Mouse (Mus musculus): ENCODE data around the gene Rrad. TPM values are rescaled to one million over a fixed set of nuclear protein-coding genes. Genes with fewer than 3 reads are reported as not detected.

The Rrad gene
- total and polyA plus RNA-seq, 3 experiments, result 3.3 to 14.4 (median 4.1) TPM

DNA sequence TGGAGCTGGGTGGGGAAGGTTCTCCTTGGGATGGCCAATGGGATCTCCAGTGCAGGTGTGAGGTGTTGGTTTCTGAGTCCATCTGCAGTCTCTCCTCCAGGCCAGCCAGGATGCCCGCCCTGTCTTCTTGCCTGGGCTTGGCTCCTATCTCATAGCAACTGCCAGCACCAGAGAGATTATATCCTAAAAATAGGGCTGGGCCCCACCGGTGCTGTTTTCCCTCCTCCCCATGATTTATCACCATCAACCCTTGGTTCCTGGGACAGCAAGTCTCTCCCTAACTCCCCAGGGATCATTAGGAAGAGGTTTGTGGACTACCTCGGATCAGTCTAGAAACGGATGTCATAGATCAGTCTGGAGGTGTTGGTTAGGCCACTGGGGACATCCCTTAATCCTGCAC lies 18.0 kb downstream of the Rrad start:
- no peak for DNase-seq

- no peak for DNase-seq
Observed at GRCm38 (mm10) chr8:104611613-104612012, 19.5 kb downstream of the Rrad start.

DNA sequence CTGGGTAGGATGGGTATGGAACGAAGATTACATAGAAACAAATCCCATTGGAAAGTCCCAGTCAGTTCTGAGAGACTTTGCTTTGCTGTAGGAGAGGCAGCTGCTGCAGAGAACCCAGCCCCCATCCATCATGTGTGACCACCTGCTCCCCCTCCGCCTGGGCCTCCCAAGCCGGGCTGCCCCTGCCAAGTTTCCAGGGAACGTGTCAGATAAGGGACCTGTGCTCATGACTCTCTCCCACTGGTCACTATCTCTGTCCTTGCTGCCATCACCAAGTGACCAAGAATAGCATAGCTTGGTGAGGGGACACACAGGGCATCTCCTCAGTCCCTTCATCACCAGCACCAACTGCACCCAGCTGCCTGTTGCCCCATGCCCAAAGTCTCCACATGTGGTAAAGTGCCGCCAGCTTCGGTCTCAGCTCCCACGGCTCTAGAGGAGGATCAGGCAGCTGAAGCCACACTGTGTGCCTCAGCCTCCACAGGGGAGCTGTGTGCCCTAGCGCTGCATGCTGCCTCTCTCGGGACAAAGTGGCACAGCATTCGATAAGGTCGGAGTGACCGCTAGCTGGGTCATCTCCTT lies 20.9 kb downstream of the Rrad start:
- DNase-seq, result no peak

- no peak for DNase-seq
Observed at GRCm38 (mm10) chr8:104609222-104609621, 21.9 kb downstream of the Rrad start.

DNA sequence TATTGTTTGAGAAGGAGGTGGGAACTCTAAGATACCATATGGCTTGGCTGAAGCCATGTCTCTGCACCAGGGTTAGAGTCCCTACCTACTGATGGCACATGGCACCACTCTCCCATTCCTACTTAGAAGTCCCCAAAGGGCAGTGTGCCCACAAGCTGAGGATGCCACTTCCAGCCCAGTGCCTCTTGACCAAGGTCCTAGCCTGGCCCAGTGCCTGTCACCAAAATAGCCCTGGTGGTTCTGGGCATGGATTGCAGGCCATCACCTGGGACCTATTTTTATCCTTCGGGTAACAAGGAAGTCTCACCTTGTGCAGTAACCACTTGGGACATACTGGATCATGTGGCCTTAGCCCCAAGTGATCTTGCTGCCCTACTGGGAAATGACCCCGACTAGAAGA lies 23.2 kb downstream of the Rrad start:
- DNase-seq, result no peak

GRCm38 (mm10) chr8:104606329-104606728 lies 24.8 kb downstream of the Rrad start:
- no peak for DNase-seq

GRCm38 (mm10) chr8:104603245-104603593 lies 27.9 kb downstream of the Rrad start:
- DNase-seq, result no peak

- DNase-seq, result peak; percentile 88
Observed at GRCm38 (mm10) chr8:104602468-104603244, 28.5 kb downstream of the Rrad start.

DNA sequence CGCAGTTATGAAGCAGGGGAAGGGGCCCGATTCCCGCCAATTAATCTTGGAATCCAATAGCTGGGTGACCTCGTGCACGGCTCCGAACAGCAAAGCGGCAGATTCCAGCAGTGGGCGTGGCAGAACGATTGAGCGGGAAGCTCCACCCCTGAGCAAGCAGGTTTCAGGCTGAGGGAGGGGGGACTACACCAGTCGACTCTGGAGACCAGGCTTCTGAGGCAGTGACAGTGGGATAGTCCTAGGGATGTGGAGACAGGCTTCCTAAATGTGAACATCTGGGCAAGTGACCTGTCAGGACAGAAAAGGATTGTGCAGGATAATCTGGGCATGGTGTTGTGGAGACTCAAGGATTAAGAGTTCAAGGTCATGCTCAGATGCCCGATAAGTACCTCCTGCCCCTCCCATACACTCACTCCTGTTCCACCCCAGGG lies 29.2 kb downstream of the Rrad start:
- DNase-seq, result peak; percentile 40

GRCm38 (mm10) chr8:104601386-104601785 lies 29.7 kb downstream of the Rrad start:
- DNase-seq, result no peak

- DNase-seq, result peak; percentile 53
Observed at GRCm38 (mm10) chr8:104598496-104598895, 32.6 kb downstream of the Rrad start.

DNA sequence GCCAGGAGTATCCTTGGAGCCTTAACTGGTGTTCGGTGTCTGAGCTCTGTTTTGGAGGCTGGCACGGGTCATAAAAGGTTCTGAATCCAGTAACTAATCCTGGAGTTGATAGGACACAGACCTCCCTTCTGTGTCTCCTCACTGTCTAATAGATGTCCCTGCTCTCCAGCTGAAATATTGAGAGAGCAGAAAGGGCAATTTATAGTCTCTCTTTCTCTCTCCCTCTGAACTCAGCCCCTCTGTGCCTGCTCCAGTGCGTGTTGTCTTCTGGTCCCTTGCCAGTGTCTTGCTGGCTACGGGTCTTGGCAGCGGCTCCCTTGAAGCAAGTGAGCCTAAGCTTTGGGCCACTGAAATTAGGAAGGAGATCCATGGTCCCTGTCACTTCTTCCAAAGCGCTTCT lies 33.5 kb downstream of the Rrad start:
- DNase-seq, result peak; percentile 65

DNA sequence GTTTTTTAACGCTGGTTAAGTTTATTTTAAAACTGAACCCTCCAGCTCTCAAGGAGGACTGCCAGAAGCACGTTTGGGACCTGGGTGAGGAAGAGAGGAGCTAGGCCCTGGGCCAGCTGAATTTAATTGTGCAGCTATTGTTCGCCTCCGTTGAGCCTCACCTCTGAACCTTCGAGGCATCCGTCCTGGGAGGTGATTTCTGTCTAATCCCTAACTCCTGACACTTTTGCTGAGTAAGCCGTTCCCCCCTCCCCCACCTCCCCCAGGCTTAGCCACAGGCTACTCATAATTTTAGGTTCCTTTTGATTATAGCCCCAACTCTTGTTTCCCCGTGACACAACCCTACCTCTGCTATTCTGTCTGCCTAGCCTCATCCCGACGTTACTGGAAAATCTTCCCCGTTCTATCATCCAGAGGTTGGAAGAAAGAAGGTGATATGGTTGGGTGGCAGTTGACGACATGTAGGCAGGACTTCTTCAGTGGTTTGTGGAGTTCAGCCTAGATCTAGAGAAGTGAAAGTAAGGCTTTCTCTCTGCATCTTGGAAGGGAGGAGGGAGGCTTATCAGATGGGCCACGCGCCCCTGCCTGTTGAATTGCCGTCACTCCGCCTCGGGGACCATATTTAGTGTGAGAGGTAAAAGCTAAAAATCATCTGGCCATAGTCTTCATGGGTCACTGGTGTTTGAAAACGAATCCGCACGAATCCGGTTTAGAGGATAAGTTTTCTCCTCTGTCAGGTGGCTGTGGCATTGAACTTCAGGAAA lies 35.2 kb downstream of the Rrad start:
- DNase-seq, result no peak

DNA sequence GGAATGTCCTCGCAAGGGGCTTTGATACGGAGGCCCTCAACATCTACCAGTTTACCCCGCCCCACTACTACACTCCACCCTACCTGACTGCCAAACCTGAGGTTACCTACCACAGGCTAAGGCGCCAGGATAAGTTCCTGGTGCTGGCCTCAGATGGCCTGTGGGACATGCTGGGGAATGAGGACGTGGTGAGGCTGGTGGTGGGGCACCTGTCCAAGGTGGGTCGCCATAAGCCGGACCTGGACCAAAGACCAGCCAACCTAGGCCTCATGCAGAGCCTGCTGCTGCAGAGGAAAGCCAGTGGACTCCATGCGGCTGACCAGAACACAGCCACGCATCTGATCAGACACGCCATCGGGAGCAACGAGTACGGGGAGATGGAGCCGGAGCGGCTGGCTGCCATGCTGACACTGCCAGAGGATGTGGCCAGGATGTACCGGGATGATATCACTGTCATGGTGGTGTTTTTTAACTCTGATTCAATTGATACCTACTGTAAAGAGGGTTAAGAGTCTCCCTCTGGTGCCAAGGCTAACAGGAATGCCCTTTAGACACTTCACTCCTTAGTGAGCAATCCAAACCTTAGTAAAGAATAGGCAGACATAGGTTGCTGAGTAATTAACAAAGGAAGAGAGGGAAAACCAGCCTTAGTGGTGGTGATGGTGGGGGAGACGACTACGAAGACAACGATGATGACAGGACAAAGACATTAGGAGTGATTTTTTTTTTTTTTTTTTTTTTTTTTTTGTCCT lies 36.3 kb downstream of the Rrad start:
- DNase-seq, result no peak

DNA sequence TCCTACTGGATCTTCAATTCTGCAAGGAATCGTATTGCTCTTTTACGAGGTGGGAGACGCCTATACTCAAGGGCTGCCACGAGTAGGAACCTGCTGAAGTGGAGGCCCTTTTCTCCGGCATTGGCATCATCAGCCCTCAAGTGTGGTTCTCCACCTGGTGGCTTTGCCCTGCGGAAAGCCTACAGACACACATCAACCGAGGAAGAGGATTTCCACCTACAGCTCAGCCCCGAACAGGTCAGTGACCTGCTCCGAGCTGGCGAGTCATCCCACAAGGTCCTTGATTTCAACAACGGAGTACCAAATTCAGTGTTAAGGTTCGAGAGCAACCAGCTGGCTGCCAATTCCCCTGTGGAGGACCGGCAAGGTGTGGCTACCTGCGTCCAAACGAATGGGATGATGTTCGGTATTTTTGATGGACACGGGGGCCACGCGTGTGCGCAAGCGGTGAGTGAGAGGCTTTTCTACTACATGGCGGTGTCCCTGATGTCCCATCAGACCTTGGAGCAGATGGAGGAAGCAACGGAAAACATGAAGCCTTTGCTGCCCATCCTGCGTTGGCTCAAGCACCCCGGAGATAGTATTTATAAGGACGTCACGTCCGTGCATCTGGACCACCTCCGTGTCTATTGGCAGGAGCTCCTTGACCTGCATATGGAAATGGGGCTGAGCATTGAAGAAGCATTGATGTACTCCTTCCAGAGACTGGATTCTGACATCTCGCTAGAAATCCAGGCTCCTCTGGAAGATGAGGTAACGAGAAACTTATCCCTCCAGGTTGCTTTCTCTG lies 37.4 kb downstream of the Rrad start:
- peak; percentile 13 for DNase-seq

- DNase-seq, result peak; percentile 21
Observed at GRCm38 (mm10) chr8:104592566-104592965, 38.6 kb downstream of the Rrad start.

DNA sequence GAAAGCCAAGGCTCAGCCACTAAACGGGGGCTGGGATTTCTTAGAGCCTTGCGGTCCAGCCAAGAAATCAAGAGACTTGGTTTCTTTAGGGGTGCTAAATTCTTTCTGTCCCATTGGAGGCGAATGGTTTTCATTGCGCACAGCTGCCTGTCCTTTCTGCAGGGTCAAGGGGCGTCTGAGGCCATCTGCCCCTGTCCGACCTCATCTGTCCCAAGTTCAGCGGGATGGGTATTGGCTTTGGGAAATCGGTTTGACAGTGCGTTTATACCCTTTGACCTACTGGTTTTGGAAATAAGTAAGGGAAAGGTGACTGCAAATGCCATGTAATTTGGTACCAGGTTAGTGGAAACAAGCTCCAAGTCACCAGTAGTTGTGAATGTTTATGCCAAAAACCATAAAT lies 39.3 kb downstream of the Rrad start:
- no peak for DNase-seq

GRCm38 (mm10) chr8:104591133-104591834 lies 39.8 kb downstream of the Rrad start, which contains the start of gene Pdp2:
Gene Pdp2 (plus strand): TSS chr8:104591451.
- DNase-seq, result peak; percentile 95

- no peak for DNase-seq
Observed at GRCm38 (mm10) chr8:104590284-104590683, 40.8 kb downstream of the Rrad start.

GRCm38 (mm10) chr8:104584522-104584921 lies 46.6 kb downstream of the Rrad start:
- DNase-seq, result no peak
